Mouse (Mus musculus) kidney, adult 2 months (tissue): ENCODE data around the gene Atf6b.

ENCODE experiments used
- CTCF ChIP-seq: fragments of 200-500 bp; conservative IDR thresholded peaks from 2 replicates; pipeline ENCODE4 v1.5.1; 2011; ENCODE audit warnings: low read depth, mild to moderate bottlenecking, control low read depth, low read length, moderate library complexity, mixed read lengths; ENCODE audit not compliant: insufficient read depth, insufficient read length
- POLR2A ChIP-seq: fragments of 200-500 bp; IDR thresholded peaks from one replicate; pipeline ENCODE4 v1.6.1; 2011; ENCODE audit warnings: low read depth, low read length, control low read depth

DNA sequence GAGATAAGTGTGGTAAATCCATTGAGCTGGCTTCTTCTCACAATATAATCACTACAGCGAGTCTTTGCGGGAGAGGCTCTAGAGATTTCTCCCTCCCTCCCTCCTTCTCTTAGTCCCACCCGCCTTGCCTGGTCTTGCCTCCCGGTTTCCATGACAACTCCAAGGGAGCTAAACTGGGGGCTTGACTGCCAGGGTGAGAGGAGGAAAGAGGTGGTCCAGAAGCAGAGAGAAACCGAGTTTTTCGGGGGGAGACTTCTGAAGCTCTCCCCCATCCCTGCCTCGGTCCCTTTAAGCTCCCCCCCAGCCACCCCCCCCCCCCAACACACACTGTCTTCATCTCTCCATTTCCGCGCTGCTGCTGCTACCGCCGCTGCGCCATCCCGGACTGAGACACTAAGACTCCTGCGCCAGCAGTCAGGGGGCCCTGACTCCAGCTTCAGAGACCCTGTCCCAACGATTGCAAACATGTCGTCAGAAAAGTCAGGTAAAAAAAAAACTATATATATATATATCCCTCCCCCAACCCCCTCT lies 17.7 kb upstream of the Atf6b start, which contains the start of gene Prrt1:
- TF ChIP-seq CTCF (no peak), POLR2A (no peak)
